Mouse (Mus musculus) MEL (cell line): Measurements from ENCODE around the gene Cbx8.

Source experiments
- CTCF ChIP-seq, 3 experiments: IDR thresholded peaks in 2 of 3; conservative IDR thresholded peaks in 1 of 3; 2 replicates each; pipeline ENCODE4 v1.5.1; 2011 to 2012; ENCODE audit warnings: low read length in 3 of 3, low read depth in 2 of 3, mild to moderate bottlenecking in 2 of 3, improper control_type of control experiment in 1 of 3, inconsistent platforms in 1 of 3, mixed read lengths in 1 of 3, moderate library complexity in 1 of 3; ENCODE audit not compliant: control insufficient read depth in 1 of 3, insufficient read depth in 1 of 3, poor library complexity in 1 of 3, severe bottlenecking in 1 of 3
- GABPA ChIP-seq: IDR thresholded peaks from 2 replicates; pipeline ENCODE4 v1.6.1; 2012; ENCODE audit warnings: low read depth, mild to moderate bottlenecking, inconsistent platforms, low read length, improper control_type of control experiment, moderate library complexity
- KAT2A ChIP-seq: conservative IDR thresholded peaks from 2 replicates; pipeline ENCODE4 v1.6.1; 2012; ENCODE audit warnings: low read depth, low read length, improper control_type of control experiment, inconsistent platforms
- MAZ ChIP-seq: IDR thresholded peaks from 2 replicates; pipeline ENCODE4 v1.6.1; 2012; ENCODE audit warnings: low read depth, mild to moderate bottlenecking, inconsistent platforms, low read length, improper control_type of control experiment
- MEF2A ChIP-seq: IDR thresholded peaks from 2 replicates; pipeline ENCODE4 v1.6.1; 2014; ENCODE audit warnings: low read depth, mild to moderate bottlenecking, inconsistent platforms, low read length, improper control_type of control experiment; ENCODE audit not compliant: poor library complexity, insufficient replicate concordance, severe bottlenecking; ENCODE audit errors: extremely low read depth
- SIN3A ChIP-seq: IDR thresholded peaks from 2 replicates; pipeline ENCODE4 v1.6.1; 2012; ENCODE audit warnings: low read length, improper control_type of control experiment, inconsistent platforms
- TBP ChIP-seq: IDR thresholded peaks from 2 replicates; pipeline ENCODE4 v1.8.0; 2011; ENCODE audit warnings: low read depth, low read length, improper control_type of control experiment
- ZNF384 ChIP-seq: IDR thresholded peaks from 2 replicates; pipeline ENCODE4 v1.6.1; 2012; ENCODE audit warnings: low read depth, mild to moderate bottlenecking, inconsistent platforms, low read length, improper control_type of control experiment

- no peak for TF ChIP-seq ZNF384
- TF ChIP-seq CTCF (IDR thresholded peaks at IDR 0.05 in 2 of 3, conservative IDR thresholded peaks at IDR 0.05 in 1 of 3; ENCODE audit: control insufficient read depth in 1 of 3, insufficient read depth in 1 of 3, low read depth in 2 of 3, low read length in 3 of 3, poor library complexity in 1 of 3, severe bottlenecking in 1 of 3): no peak
- TF ChIP-seq SIN3A: no peak
- no peak for TF ChIP-seq GABPA
- no peak for TF ChIP-seq MAZ
- TF ChIP-seq MEF2A: no peak
- no peak for TF ChIP-seq KAT2A
- TF ChIP-seq TBP: no peak
Measured at GRCm38 (mm10) chr11:119072986-119073385, 32.2 kb upstream of the Cbx8 start.
